Mouse (Mus musculus) bone marrow, adult 2 months (tissue): ENCODE results near the gene Ift27.

Source experiments
- CTCF ChIP-seq: fragments of 200-500 bp; IDR thresholded peaks from 2 replicates; pipeline ENCODE4 v1.5.1; 2011; ENCODE audit warnings: low read length, control low read depth; ENCODE audit not compliant: control insufficient read depth, insufficient read depth
- POLR2A ChIP-seq: fragments of 200-500 bp; IDR thresholded peaks from 2 replicates; pipeline ENCODE4 v1.6.1; 2011; ENCODE audit warnings: low read depth, mild to moderate bottlenecking, control low read depth, low read length, borderline replicate concordance; ENCODE audit not compliant: control insufficient read depth

- TF ChIP-seq CTCF, result no peak
- no peak for TF ChIP-seq POLR2A
Observed at GRCm38 (mm10) chr15:78117731-78118130, 56.2 kb downstream of the Ift27 start.
